26 mouse cellular contexts compared by ENCODE assay signal in the genomic region with DNA sequence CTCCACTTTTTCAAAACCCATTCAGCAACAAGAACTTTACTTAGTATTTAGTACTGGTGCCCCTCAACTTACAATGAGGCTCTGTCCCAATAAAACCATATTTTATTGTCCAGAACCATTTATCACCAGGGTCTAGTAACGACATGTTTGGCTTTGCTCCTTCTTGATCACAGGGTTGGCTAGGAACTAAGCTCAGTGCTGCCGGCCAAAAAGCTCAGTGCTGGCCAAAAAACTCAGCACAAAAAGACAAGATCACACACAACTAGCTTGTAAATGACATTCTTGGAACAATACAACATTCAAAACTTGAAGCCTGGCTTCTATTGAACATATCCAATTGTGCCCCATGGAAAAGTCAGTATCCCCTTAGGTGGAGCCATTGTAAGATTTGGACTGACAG.
DNase-seq lines count a peak whose midpoint lies in the region.
"Had no signal": no experiment of that assay in that cellular context is flagged by ENCODE, and none has a peak within 500 bp of the region (broad histone marks: within the 10 kb centered on the region; RNA-seq: fewer than 3 reads in every experiment).

No protein-coding gene starts in this region.

- H3K4me3 ChIP-seq in heart, embryonic 10.5 days, result no peak overlapping the region
- H3K4me3 ChIP-seq: forebrain, embryonic 15.5 days; heart, adult 2 months; hindbrain, embryonic 10.5 days; limb, embryonic 12.5 days; liver, embryonic 13.5 days; megakaryocyte, embryonic 14.5 days; myocyte; neural tube, embryonic 15.5 days; stomach, embryonic 15.5 days had no signal

- DNase-seq in cerebellum, adult 9-11 months, result peak; percentile 7
- no peak for DNase-seq in cerebellum, postnatal 36 days
- no peak for DNase-seq in heart, embryonic 10.5 days (ENCODE audit: low spot score)
- DNase-seq in heart, adult 11 months, result no peak
- DNase-seq in lung, postnatal 10 days, result peak; percentile 48
- DNase-seq in lung, adult 18-20 months, result no peak
- DNase-seq in brain, adult 2 months (ENCODE audit: low read depth, low spot score), result peak; percentile 35
- DNase-seq in natural killer cell, adult 2 months (ENCODE audit: low spot score in 2 of 2), result no peak
- DNase-seq: adrenal gland, postnatal 36 days; cerebellum, adult 8-10 months; embryo, embryonic 11 days; kidney, adult 2 months; kidney, postnatal 10 days; liver, embryonic 13.5 days; midbrain, embryonic 14.5 days; right cerebral cortex, postnatal 25 days; thymus, adult 18-20 months; thymus, postnatal 4 days had no signal

- 0 out of 2 replicates have a peak overlapping the region, but pooled peaks have one; percentile 76 for H3K27ac ChIP-seq in heart, embryonic 10.5 days
- H3K27ac ChIP-seq: forebrain, embryonic 15.5 days; heart, adult 2 months; hindbrain, embryonic 10.5 days; limb, embryonic 12.5 days; liver, embryonic 13.5 days; neural tube, embryonic 15.5 days; stomach, embryonic 15.5 days had no signal

- no peaks in the 10 kb centered on the region for H3K36me3 ChIP-seq in heart, embryonic 10.5 days
- H3K36me3 ChIP-seq: forebrain, embryonic 15.5 days; hindbrain, embryonic 10.5 days; limb, embryonic 12.5 days; liver, embryonic 13.5 days; neural tube, embryonic 15.5 days; stomach, embryonic 15.5 days had no signal

- H3K27me3 ChIP-seq in heart, embryonic 10.5 days (ENCODE audit: insufficient read depth, poor library complexity, severe bottlenecking), result no peaks in the 10 kb centered on the region
- H3K27me3 ChIP-seq: forebrain, embryonic 15.5 days; limb, embryonic 12.5 days; liver, embryonic 13.5 days; neural tube, embryonic 15.5 days; stomach, embryonic 15.5 days had no signal

- peaks cover 55% of the 10 kb centered on the region for H3K4me1 ChIP-seq in heart, embryonic 10.5 days
- H3K4me1 ChIP-seq: limb, embryonic 12.5 days; liver, embryonic 13.5 days; megakaryocyte, embryonic 14.5 days; stomach, embryonic 15.5 days had no signal

- no peaks in the 10 kb centered on the region for H3K9me3 ChIP-seq in heart, embryonic 10.5 days
- H3K9me3 ChIP-seq: forebrain, embryonic 15.5 days; hindbrain, embryonic 10.5 days; limb, embryonic 12.5 days; liver, embryonic 13.5 days; megakaryocyte, embryonic 14.5 days; neural tube, embryonic 15.5 days; stomach, embryonic 15.5 days had no signal

- WGBS in heart, embryonic 10.5 days, result 90% methylated on average over 2 of the region's 2 CpGs

Comparison
In these comparisons a context has a peak if more than half of its experiments do, and no peak if none do; other contexts are left out.
1. DNase-seq: peak in cerebellum, adult 9-11 months (single experiment), lung, postnatal 10 days (single experiment) and brain, adult 2 months (single experiment); none in cerebellum, postnatal 36 days (0 of 2), heart, embryonic 10.5 days (single experiment), heart, adult 11 months (single experiment), lung, adult 18-20 months (0 of 2) and natural killer cell, adult 2 months (0 of 2).